Mouse (Mus musculus): ENCODE measurements at regions not wholly inside any gene's neighbourhood (a gene's known extent, or its start where the extent isn't known, plus 50 kb on each side); places are given as distances from the start of the nearest gene placed in this dataset.

GRCm38 (mm10) chr1:181298063-181298462, 54.4 kb upstream of the Cnih3 start:
- no peak for ATAC-seq (replicated peaks; ENCODE audit: low FRiP score, low TSS enrichment, poor library complexity, severe bottlenecking)

DNA sequence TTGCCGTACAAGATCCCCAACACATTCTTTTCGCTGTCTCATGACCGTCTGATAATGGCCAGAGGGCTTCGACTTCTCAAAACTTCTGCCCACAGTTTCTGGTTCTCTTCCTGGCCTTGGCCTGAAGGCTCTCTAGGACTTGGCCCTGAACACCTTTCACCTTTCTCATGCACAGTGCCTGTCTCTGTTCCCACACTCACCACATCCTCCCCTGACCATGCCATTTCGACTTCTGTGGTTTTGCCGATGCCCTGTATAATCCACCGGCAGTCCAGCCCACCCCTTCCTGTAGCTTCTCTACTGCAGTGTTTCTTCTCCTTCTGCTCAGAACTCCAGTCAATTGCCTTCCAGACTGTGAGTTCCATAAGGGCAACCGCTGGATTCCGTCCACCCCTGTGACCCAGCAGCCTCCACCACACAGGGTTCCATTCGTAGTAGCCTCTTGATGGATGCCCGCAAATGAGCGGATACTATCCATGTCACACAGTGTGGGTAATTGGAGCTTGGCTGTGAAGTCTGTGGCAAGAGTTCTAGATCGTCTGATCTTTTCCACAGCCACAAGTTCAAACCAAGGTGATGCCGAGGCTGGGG, 53.3 kb upstream of the Cnih3 start:
- ATAC-seq (replicated peaks; ENCODE audit: low FRiP score, low TSS enrichment, poor library complexity, severe bottlenecking), result no peak

DNA sequence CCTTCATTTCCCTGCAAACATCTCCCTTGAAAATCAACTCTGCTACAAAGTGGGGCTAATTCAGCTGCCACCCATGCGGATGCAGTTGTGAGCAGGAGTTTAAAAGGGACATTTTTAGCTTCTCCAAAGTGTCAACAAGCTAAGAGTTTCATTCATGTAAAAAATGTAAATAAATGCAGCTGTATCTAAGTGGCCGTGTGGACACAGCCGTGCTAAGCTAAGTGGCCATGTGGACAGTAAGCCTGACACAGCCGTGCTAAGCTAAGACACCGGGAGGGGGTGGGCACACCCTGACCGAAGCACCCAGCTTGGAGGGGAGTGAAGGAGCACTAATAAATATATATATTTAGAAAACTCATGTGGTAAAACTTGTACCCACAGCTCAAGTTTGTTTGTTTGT, 52.6 kb upstream of the Cnih3 start:
- no peak for ATAC-seq (replicated peaks; ENCODE audit: low FRiP score, low TSS enrichment, poor library complexity, severe bottlenecking)

DNA sequence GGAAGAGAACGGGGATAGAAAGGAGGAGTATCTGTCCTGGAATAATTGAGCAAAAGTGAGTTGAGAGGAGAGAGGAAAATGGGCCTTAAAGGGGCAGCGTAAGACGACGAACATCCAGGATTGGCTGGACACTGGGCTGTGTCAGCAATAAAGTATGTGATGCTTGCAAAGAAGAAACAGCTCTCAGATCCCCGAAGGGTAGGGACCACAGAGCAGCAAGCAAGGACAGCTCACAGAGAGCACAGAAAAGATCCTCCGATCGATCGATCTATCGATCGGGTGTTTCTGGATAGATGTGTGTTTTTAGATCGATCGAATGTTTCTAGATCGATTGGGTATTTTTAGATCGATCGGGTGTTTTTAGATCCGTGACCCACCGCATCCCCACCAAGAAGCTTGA, 50.3 kb upstream of the Cnih3 start:
- no peak for ATAC-seq (replicated peaks; ENCODE audit: low FRiP score, low TSS enrichment, poor library complexity, severe bottlenecking)

Measured in megakaryocyte-erythroid progenitor cell, adult 5-6 weeks (primary cell).